Mouse (Mus musculus): ENCODE measurements around the gene Oscp1.
"Not testable (repeated sequence)": the region's sequence is repeated elsewhere in the genome, so short reads cannot be mapped to it uniquely, and the experiment has no call there.

Gene Oscp1

GRCm38 (mm10) chr4:126081601-126082000 lies 23.2 kb downstream of the Oscp1 start:
- in situ Hi-C loops (cut with MboI, MseI) = loop anchor here (5.0 kb wide), 1 partner anchor 36 kb away; no protein-coding TSS in a partner anchor

- in situ Hi-C loops (cut with MboI, MseI) = loop anchor here (5.0 kb wide), 1 partner anchor 34 kb away; no protein-coding TSS in a partner anchor
Measured at GRCm38 (mm10) chr4:126083021-126083420, 24.7 kb downstream of the Oscp1 start.

GRCm38 (mm10) chr4:126084382-126084781 lies 26.0 kb downstream of the Oscp1 start:
- in situ Hi-C loops (cut with MboI, MseI) = loop anchor here (5.0 kb wide), 1 partner anchor 33 kb away; no protein-coding TSS in a partner anchor

- in situ Hi-C loops (cut with MboI, MseI) = loop anchor here (5.0 kb wide), 1 partner anchor 66 kb away; no protein-coding TSS in a partner anchor
Measured at GRCm38 (mm10) chr4:126085996-126086576, 27.7 kb downstream of the Oscp1 start.

GRCm38 (mm10) chr4:126090101-126090847 lies 31.9 kb downstream of the Oscp1 start:
- in situ Hi-C loops (cut with MboI, MseI) = loop anchor here (5.0 kb wide), 1 partner anchor 33 kb away; the partner anchor contains the start of gene Oscp1

- in situ Hi-C loops (cut with MboI, MseI) = loop anchor here (5.0 kb wide), 1 partner anchor 33 kb away; the partner anchor contains the start of gene Oscp1
Measured at GRCm38 (mm10) chr4:126090848-126091124, 32.4 kb downstream of the Oscp1 start.

- in situ Hi-C loops (cut with MboI, MseI) = loop anchor here (5.0 kb wide), 1 partner anchor 35 kb away; the partner anchor contains the start of gene Oscp1
Measured at GRCm38 (mm10) chr4:126091873-126092272, 33.5 kb downstream of the Oscp1 start.

- in situ Hi-C loops (cut with MboI, MseI) = not testable (repeated sequence)
Measured at GRCm38 (mm10) chr4:126095622-126096430, 37.5 kb downstream of the Oscp1 start.

GRCm38 (mm10) chr4:126096464-126097111 lies 38.2 kb downstream of the Oscp1 start, which contains the start of gene Lsm10:
TSS of gene Lsm10 (plus strand) at chr4:126096623.
- in situ Hi-C loops (cut with MboI, MseI) = no loop called here

- in situ Hi-C loops (cut with MboI, MseI) = no loop called here
Measured at GRCm38 (mm10) chr4:126097711-126098253, 39.4 kb downstream of the Oscp1 start.

GRCm38 (mm10) chr4:126099365-126099764 lies 41.0 kb downstream of the Oscp1 start:
- in situ Hi-C loops (cut with MboI, MseI) = no loop called here

GRCm38 (mm10) chr4:126100764-126101163 lies 42.4 kb downstream of the Oscp1 start:
- in situ Hi-C loops (cut with MboI, MseI) = no loop called here

- in situ Hi-C loops (cut with MboI, MseI) = no loop called here
Measured at GRCm38 (mm10) chr4:126102061-126102841, 43.9 kb downstream of the Oscp1 start.

- in situ Hi-C loops (cut with MboI, MseI) = no loop called here
Measured at GRCm38 (mm10) chr4:126103057-126103581, 44.8 kb downstream of the Oscp1 start.

- in situ Hi-C loops (cut with MboI, MseI) = no loop called here
Measured at GRCm38 (mm10) chr4:126103590-126104068, 45.3 kb downstream of the Oscp1 start, which contains the start of gene Stk40. TSS of gene Stk40 (plus strand) at chr4:126103957.

- in situ Hi-C loops (cut with MboI, MseI) = no loop called here
Measured at GRCm38 (mm10) chr4:126104261-126105075, 46.1 kb downstream of the Oscp1 start.

- in situ Hi-C loops (cut with MboI, MseI) = no loop called here
Measured at GRCm38 (mm10) chr4:126105131-126105783, 46.9 kb downstream of the Oscp1 start.

- in situ Hi-C loops (cut with MboI, MseI) = no loop called here
Measured at GRCm38 (mm10) chr4:126108061-126108740, 49.8 kb downstream of the Oscp1 start.

All from T-helper 2 cell (primary cell).